Mouse (Mus musculus) G1E (cell line): ENCODE measurements around the gene Cdk7.

Experiments used
- CTCF ChIP-seq: IDR thresholded peaks from 2 replicates; pipeline ENCODE4 v1.5.1; 2012; ENCODE audit warnings: low read depth, low read length, inconsistent platforms, mixed read lengths
- GATA1 ChIP-seq: IDR thresholded peaks from 2 replicates; pipeline ENCODE4 v1.6.1; 2012; ENCODE audit warnings: borderline replicate concordance, low read length, inconsistent platforms, mixed read lengths
- GATA2 ChIP-seq: IDR thresholded peaks from 2 replicates; pipeline ENCODE4 v1.6.1; 2012; ENCODE audit warnings: low read depth, low read length, inconsistent platforms, borderline replicate concordance
- POLR2AphosphoS5 ChIP-seq: IDR thresholded peaks from 2 replicates; pipeline ENCODE4 v1.6.1; 2012; ENCODE audit warnings: low read depth, low read length, inconsistent platforms; ENCODE audit not compliant: insufficient replicate concordance
- TAL1 ChIP-seq: conservative IDR thresholded peaks from 2 replicates; pipeline ENCODE4 v1.6.1; 2012; ENCODE audit warnings: low read depth, low read length, inconsistent platforms, mixed read lengths

GRCm38 (mm10) chr13:100746090-100746489 lies 15.4 kb upstream of the Cdk7 start:
- TF ChIP-seq CTCF (no peak), GATA1 (no peak), TAL1 (no peak), POLR2AphosphoS5 (no peak), GATA2 (no peak)
